Mouse (Mus musculus) kidney, postnatal 36 days (tissue): ENCODE data around the gene Cds2.
"Not testable (repeated sequence)": the region's sequence is repeated elsewhere in the genome, so short reads cannot be mapped to it uniquely, and the experiment has no call there.

ENCODE experiments used
- DNase-seq, 2 experiments: peaks; one replicate each; pipeline ENCODE4 v3.0.0; 2021 to 2022; ENCODE audit warnings: mixed read lengths in 2 of 2

Gene Cds2

DNA sequence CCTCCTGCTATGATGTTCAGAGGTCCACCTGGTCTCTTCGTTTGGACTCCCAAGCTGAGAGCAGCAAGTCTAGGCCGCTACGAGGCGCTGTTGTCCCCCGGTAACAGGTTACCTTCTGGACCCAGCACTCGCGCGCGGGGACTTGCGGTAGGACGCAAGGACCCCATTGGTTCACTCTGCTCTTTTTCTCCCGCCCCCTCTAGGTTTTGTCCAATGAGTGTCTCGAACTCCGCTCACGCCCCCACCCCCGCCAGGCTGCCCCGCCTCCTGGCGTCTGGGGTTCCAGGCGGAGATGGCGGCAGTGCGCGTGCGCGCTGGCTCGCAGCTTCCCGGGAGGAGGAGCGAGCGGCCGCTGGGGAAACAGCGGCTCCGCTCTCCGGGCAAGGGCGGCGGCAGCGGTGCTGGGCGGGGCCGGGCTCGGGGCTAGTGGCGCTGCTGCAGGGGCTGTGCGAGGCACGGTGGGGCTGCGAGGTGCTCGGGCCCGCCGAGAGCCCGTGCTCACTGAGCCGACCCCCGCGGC, at the start of gene Cds2:
Cds2 (plus strand) TSS at position 270 of the 520 bp plus-strand sequence.
- DNase-seq, result peak; percentile 99 to 100

- DNase-seq, result no peak
Measured at GRCm38 (mm10) chr2:132221611-132222073, 41.3 kb upstream of the Cds2 start.

DNA sequence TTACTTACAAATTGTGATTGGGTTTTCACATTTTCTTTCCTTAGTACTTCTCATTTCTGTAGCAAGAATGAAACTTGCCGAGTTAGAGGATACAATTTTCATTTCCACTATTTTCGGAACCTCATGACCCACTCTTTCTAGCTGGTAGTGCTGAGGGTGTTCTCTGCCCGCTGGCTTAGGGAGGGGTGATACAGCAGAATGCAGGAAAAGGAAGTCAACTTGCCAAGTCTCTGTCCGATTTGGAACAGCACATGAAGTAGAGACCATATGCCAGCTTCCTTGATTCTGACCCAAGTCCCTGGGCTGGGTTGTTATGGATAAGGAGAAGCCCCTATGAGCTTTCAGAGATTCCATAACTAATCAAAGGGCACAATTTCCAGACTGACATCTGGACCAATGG, 38.6 kb upstream of the Cds2 start:
- DNase-seq, result no peak

DNA sequence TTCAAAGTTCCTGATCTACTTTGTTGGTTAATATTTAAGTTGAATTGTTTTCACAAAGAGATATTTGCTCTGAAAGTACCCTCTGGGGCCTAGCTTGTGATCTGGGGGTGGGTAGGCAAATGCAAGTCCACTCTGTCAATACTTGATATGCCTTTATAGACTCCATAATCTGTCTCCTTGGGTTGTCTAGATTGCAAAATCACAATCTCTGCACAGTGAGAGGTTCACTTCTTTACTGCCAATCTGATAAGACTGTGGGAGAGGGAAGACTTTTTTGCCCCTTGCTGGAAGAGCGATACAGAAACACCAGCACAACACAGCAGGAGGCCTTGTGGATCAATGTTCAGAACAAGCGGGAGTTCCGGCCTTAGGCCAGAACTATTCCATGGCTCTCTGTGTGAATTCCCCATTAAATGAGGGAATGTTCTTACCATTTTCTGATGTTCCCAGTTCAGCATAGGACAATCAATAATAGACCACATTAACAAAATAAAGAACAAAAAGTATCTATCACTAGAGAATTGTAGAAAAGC, 30.5 kb upstream of the Cds2 start:
- DNase-seq, result no peak

GRCm38 (mm10) chr2:132233985-132234765, 28.8 kb upstream of the Cds2 start:
- peak; percentile 36 to 47 for DNase-seq

DNA sequence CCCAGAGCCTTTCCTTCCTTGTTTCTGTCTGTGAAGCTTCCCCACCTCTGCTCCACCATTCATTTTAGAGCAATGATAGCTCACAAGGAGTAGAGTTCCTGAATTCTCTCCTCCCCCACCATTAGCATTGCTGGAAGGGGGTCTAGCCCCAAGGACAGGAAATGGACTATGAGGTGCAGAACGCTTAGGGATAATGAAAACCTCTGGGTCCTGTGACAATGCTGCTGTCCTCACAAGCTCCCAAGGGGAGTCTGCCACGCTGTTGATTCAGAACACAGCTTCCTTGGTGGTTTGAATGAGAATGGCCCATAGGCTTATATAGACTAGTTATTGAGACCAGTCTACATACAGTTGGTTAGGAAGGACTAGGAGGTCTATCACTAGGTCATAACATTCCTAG, 27.7 kb upstream of the Cds2 start:
- DNase-seq, result no peak

GRCm38 (mm10) chr2:132235975-132236374, 27.0 kb upstream of the Cds2 start:
- DNase-seq, result no peak

- DNase-seq, result not testable (repeated sequence)
Measured at GRCm38 (mm10) chr2:132239434-132239833, 23.5 kb upstream of the Cds2 start.

DNA sequence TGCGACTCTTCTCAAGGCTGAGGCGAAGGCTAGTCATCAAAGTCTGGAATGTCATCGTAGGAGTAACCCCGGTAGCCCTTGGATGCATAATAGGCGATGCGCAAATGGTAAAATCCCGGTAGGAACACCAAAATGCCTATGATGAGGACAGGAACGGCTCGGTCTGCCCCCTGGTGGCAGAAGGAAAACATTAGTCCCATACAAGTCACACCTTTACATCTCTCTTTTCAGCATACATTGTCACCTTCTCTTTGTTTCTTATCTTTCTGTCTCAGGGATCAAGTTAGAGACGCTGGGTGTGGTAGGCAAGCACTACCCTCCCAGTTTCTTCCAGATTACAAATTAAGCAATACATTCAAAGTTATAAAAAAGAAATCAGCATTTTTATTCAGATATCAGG, 22.5 kb upstream of the Cds2 start:
- peak; percentile 46 to 87 for DNase-seq

GRCm38 (mm10) chr2:132243370-132243769, 19.6 kb upstream of the Cds2 start:
- DNase-seq, result no peak

GRCm38 (mm10) chr2:132247539-132248313, 15.2 kb upstream of the Cds2 start, which contains the start of gene Tmem230:
Gene Tmem230 (minus strand): TSS chr2:132247807.
- peak; percentile 95 to 96 for DNase-seq

DNA sequence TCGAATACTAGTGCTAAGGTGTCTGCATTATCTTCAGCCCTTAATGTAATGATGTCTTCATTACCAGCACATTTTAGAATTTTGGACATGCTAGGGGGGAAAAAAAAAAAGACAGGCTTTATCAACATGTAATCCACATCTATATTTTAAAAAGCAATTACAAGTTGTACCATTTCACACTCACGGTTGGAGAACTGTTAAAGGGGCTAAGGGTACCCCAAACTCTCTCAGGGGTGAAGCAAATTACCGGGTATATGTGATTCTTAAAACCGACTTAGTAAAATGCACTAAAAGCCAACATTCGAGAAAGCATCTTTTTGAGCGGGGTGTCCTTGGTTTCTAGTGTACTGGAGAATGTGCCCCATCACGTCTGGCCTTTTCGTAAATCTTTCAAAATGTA, 11.0 kb upstream of the Cds2 start:
- no peak for DNase-seq

GRCm38 (mm10) chr2:132252542-132253528, 10.1 kb upstream of the Cds2 start, which contains the start of gene Pcna:
Gene Pcna (minus strand): TSS chr2:132253314.
- peak; percentile 98 for DNase-seq

- no peak for DNase-seq
Measured at GRCm38 (mm10) chr2:132253603-132254002, 9.3 kb upstream of the Cds2 start.

DNA sequence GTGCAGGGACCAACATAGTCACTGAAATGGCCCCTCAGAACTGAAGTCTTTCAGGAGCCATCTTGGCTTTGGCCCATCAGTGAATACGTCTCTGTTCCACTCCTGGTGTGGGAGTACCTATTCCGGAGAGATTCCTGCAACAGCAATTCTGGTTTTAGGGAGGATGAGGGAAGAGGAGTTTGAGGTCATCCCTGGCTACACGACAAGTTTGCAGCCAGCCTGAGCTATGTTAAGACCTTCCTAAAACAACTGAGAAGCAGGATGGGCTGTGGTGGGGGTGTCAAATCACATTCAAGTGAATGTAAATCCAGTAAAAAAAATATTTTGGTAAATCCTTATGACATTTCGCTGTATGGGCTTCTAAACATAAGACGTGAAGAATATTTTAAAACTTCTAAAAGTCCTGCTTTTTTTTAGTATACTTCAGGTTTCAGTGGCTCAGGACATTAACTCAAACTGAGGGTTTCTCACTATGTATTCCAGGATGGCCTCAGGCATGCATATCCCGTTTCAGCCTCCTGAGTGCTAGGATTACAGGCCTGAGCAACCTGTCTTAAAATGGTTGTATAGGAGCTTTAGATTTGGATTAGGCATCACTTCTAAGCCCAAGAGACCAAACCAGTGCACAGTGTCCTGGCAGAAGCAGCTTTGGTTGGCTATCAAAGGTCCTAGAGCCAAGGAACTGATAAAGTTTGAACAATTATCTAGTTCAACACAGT, 5.4 kb upstream of the Cds2 start:
- no peak for DNase-seq

DNA sequence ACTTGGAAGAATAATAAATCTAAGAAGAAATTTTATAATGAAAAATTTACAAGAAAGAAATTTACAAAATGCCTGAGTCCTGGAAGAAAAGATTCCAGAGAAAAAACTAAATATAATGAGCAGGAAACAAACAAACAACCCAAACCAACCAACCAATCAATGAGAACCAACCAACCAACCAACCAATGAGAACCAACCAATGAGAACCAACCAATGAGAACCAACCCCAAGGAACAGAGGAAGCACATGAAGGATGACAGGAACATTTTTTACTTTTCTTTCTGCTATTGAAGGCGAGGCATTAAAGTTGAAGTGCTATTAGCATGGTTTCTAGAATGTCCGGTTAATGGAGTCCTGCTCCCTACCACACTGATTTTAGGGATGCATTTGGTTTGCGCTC, 2.3 kb upstream of the Cds2 start:
- DNase-seq, result no peak

GRCm38 (mm10) chr2:132262175-132262574, 773 bp upstream of the Cds2 start:
- DNase-seq, result no peak

- DNase-seq, result no peak
Measured at GRCm38 (mm10) chr2:132263421-132264265, 695 bp downstream of the Cds2 start.

- no peak for DNase-seq
Measured at GRCm38 (mm10) chr2:132264266-132264710, 1.3 kb downstream of the Cds2 start.

- no peak for DNase-seq
Measured at GRCm38 (mm10) chr2:132265196-132265595, 2.2 kb downstream of the Cds2 start.
